Mouse (Mus musculus): ENCODE measurements at regions not wholly inside any gene's neighbourhood (a gene's known extent, or its start where the extent isn't known, plus 50 kb on each side); places are given as distances from the start of the nearest gene placed in this dataset.

- TF ChIP-seq CTCF (IDR thresholded peaks at IDR 0.05; ENCODE audit: borderline replicate concordance, control insufficient read depth, extremely low read depth, insufficient read depth, low read length, poor library complexity) (no peak), POLR2A (IDR thresholded peaks at IDR 0.05; ENCODE audit: control insufficient read depth, extremely low read depth, insufficient read depth, low read length, poor library complexity) (no peak)
Observed at GRCm38 (mm10) chr13:80798863-80799817, 84.0 kb upstream of the Arrdc3 start.

All from thymus, adult 2 months (tissue).